Mouse (Mus musculus): ENCODE results near the gene Fgfr2.
A peak's percentile ranks its signal among the peaks of the same experiment; 100 is the strongest.

Gene Fgfr2

DNA sequence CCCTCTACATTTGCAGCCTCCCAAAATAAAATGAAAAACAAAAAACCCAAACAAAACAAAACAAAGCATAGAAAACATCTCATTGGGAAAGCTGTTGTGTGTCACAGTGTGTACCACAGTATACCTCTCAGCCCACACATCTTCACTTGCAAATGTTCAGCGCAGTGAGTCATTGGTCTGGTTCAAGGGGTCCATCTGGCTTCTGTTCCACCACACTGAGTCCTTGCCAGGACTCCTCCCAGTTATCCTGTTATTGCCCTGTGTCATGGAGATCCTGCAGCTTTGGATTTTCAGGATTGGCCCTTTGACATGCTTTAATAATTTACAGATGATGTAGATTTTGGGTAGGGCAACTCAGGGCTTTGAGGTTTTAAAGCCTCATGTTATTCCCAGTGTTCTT is 1435.8 kb downstream of the Fgfr2 start:
- DNase-seq (ENCODE audit: low spot score) = no peak

DNA sequence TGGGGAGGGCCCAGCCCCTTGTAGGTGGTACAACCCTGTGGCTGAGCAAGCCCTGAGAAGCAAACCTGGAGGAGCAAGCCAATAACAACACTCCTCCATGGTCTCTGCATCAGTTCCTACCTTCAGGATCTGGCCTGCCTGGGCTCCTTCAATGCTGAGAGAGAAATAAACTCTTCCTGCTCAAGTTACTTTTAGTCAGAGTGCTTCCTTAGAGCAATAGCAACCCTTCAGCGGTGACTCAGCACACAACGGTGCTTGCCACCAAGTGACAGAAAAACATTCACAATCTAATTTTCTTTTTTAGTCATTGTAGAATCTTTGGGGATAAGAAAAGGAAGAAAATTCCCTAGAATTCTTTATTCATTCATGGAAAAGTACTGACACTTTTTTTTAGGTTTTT is 1446.0 kb downstream of the Fgfr2 start:
- no peak for DNase-seq (ENCODE audit: low spot score)

DNA sequence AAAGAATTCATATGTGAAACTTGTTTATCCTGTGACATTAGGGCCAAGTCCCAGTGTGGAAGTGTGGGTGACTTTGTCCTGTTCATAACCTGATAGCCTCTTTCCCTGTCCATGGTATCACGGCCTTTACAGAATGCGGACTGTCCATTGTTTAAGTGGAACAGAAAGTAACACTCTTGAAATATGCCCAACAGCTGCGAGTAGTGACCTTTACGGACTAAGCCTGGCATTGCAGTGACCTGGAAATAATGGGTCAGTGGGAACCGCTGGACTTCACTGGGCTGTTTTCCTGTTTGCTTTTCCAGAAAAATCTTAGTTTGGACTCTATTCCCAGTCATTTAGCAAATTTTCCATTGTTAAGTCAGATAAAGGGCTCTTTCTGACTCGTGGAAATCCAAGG is 1452.6 kb downstream of the Fgfr2 start:
- DNase-seq (ENCODE audit: low spot score) = no peak

DNA sequence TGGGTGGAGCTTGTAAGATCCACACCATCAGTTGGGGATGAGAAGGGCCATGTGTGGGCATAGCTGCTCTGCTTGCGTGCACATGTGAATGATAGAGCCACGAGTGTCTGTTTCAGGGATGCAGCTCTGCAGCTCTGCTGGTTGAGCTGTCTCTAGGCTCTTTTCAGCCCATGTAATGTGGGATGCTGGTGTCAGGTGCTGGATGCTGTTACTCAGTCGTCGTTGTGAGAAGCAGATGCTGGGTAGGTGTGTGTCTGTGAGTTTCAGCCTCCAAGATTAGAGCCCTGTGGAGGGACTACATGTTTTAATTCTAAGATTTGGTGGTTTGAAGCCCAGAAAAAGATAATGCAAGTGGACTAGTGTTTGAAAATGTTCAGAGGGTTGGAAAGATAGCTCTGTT is 1453.8 kb downstream of the Fgfr2 start:
- DNase-seq (ENCODE audit: low spot score) = no peak

DNA sequence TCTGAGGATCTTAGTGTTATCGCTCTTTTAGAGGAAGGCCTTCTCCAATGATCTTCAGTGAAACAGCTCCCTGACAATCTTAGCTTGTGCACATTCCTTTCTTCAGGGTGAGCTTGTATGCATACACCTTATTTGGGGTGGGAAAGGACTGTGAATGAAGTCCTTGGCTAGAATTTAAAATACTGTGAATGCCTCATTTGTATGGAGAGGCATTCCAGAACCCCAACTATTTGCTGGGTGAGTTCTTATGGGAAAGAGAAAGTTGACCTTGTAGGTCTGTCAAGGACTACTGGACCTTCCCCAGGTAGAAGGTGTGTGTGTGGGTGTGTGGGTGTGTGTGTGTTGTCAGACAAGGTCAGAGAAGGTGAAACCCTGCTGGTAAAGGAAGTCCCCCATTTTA is 1462.4 kb downstream of the Fgfr2 start:
- no peak for DNase-seq (ENCODE audit: low spot score)

DNA sequence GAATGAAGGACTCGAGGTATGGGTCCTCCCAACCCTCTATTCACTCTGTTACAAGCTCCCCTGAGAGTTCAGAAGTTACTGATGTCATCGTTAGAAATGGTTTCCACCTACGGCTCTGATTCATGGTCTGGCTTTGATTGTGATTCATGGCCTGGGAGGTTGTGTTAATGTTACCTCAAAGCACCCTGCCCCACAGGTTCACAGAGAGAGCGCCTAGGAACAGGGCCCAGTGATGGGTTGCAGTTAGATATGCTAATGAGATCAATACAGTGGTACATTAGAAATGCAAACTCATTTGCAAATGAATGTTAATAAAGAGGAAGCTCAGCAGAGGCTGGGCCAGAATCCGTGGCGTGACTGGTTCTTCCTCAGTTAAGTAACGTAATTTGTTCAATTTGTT is 1467.1 kb downstream of the Fgfr2 start:
- DNase-seq (ENCODE audit: low spot score) = no peak

DNA sequence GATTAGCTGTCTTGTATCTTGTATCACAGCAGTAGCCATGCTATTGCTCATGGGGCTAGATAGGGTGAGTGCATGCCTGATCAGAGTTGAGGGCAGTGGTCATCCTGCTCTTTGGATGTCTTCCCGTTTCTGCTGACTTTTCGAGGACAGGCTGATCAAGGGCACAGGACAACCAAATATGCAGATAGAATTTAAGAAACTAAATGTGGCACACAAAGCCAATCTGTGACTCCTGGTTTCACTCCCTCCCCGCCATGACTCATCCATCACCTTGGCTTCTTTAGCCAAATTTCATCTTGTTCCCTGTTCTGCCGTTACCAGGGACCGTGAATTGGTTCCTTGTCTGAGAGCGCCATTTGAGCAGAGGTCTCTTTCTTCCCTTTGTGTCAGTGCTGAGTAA is 1469.7 kb downstream of the Fgfr2 start:
- no peak for DNase-seq (ENCODE audit: low spot score)

DNA sequence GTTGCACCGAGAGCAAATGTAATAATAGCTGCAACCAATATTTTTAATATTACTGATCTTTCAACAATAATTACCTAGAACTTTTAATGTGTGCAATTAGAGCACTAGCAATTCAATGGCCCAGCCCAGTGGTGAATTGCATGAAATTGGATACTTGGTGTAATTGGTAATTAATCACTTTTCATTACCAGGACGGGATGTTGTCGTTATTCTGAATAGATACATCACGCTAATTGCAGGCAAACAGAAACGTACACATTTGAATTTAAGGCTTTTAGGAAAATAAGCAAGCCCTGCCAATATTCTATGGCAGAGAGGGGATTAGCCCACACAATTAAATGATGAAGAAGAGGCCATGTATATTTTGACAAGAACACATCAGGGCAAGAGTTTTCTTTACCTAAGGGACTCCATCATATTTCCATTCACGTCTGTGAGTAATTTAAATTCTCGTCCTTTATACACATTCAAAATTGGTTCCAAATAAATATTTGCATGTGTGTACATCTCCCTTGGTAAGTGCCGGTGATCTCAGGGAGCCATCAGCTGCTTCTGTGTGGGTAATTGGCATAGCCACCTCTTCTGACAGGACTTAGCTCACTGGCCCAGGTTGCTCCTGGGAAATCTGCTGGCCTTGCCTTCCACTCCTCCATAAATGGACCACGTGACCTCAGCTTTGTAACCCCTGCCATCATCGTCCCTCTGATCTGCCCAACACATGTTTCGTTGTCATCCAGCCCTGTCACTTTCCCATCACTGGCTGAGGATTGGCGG is 1471.0 kb downstream of the Fgfr2 start:
- DNase-seq (ENCODE audit: low spot score) = no peak

DNA sequence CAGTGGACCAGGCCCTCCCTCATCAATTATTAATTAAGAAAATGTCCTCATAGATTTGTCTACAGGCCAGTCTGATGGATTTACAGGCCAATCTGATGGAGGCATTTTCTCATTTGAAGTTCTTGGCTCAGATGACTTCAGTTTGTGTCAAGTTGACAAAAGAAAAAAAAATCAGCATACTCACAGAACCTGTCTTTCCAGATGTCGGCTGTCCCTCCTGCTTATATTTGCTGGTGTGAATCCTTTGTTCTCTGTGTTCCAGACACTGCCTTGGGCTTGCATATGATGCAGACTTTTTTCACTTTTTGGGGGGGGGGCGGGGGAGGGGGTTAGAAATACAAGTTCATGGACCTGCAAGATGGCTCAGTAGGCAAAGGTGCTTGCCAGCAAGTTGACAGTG is 1472.9 kb downstream of the Fgfr2 start:
- no peak for DNase-seq (ENCODE audit: low spot score)

DNA sequence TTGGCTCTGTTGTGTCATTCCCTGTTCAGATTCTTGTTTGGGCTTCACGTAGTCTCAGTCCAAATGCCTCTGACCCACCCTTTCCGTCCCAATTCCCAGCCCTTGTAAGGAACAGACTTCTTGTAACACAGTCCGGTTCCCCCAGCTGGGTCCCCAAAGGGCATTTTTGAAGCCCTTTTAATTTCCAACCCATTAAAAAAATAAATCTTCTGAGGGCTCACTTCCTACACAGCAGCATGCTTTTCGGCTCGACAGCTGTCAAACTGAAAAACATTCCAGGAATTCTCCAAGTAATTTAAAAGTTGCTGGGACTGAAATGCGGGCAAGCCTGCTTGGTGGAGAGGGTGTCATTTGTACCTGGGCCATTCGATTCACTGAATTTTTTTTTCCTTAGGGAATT is 1474.9 kb downstream of the Fgfr2 start:
- DNase-seq (ENCODE audit: low spot score) = no peak

DNA sequence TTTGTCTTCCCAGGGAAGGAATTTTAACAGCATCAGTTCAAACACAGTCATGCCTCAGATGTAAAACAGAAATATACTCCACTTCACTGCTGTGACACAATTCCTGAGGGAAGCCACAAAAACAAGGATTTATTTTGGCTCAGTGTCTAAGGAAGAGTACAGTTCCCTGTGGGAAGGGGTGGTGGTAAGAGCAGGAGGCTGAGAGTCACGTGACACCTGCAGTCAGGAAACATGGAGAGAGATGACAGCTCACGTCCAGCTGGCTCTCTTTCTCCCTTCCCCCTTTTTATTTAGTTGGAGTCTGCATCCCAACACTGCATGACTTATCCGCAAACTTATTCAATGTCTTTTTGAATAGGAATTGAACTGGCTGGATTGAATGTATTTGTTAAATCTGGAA is 1475.6 kb downstream of the Fgfr2 start:
- no peak for DNase-seq (ENCODE audit: low spot score)

DNA sequence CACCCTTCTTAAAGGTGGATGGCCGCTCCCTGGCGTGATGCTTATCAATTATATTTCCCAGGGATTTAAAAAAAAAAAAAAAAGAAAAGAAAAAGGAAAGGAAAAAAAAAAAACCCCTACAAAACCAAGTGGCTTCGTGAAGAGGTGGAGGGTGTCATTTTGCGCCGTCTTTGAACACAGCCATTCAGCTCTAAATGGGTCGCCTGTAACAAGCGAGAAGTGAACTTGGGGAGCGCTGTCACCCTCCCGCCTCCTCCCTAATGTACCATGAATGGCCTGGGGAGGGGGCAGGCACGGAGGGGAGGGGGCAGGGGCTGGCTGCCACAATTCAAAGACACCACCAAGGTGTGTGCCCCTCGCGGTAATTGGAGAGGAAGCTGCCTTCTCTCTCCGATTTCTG is 1478.6 kb downstream of the Fgfr2 start:
- DNase-seq (ENCODE audit: low spot score) = no peak

DNA sequence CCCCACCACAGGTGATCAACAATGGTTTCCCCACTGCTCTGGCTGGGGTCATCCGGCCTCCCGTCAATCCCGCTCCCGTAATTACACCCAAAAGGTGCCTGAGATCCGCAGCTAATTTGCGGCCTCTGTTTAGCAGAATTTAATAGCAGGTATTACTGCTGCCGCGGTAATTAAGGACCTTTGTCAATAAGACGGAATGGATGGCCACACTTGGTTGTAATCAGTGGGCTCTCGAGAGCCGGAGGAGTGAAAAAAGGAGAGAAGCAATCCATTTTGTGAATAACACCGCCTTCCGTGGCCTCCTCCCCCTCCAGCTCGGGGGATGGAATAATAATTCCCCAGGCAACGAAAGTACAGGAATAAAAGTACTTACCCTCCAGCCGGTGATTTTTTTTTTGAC is 1479.1 kb downstream of the Fgfr2 start:
- no peak for DNase-seq (ENCODE audit: low spot score)

DNA sequence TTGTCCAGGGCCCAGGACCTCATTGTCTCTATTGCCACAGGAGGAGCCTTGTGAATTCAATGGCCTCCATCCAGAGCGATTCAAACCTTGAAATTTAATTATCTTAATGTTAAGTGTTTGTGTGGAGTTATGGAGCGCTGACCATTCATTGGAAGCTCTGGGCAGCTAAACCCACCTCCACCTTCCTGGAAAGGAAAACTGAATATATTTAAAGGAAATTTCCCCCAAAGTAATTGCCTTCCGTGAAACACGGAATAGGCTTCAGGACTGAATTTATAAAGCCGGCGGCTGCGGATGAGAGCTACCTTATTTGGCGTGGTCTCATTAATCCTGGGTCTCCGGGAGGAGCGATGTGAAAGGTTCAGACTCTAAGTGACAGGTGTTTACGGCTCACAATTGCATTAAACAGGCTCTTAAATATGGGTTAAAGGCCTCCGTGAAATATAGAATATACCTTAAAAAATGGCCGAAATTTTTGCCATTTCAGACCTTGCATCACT is 1479.8 kb downstream of the Fgfr2 start:
- no peak for DNase-seq (ENCODE audit: low spot score)

DNA sequence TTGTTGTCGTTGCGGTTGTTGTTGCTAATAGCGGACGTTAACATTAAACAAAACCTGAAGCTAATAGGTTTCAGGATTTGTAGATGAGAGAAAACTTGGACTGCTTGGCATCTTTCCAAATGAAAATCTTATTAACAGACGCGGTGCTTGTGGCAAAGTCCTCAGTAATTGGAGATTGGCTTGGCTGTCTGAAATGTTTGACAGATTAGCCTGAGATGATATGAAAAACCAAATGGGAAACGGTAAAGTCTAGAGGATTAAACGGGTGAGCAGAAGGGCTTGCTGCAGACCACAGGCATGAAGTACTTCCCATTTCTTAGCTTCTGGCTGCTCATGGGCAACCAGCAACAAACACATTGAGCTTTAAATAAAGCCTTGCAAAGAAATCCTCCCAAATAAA is 1493.6 kb downstream of the Fgfr2 start:
- DNase-seq (ENCODE audit: low spot score) = no peak

DNA sequence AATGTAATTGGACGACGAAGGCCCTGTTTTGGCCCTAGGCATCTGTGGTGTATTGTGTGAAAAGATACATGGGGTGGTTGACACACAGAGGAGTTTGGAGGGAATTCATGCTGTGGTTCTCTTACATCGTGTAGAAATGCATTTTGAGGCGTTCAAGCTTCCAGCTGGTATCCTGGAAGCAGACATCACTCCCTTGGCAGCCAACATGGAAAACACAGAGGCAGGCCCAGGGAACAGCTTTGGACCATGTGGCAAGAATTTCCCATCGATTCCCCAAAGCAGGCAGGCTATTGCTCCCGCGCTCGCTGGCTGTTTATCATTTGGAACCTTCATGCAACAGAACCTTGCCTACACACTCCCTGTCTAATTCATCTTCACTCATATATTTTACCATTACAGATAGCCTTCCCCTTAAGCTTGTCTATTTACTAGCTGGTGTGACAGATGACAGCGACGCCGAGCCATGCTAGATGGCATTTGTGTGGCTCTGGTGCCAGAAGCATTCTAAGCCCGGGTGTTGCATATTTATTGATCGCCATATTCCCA is 1494.2 kb downstream of the Fgfr2 start:
- peak; percentile 7 for DNase-seq (ENCODE audit: low spot score)

DNA sequence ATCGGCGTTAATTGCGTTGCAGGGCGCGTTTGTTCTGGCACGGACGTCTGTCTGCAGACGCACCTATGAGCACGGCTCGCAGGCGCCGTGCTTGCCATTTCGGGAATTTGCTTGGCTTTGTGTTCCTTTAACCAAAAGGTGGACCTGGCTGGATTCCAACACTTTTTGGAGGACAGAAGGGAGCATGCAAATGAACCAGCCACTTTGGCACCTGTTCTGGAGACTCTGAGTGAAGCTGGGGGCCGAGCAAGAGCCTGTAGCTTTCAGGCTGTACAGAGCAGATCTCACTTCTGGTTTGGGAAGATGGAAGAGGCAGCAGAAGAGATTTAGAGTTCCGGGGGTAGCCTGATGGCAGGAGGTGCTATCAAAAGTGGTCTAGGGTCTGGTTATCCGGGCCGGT is 1494.8 kb downstream of the Fgfr2 start:
- no peak for DNase-seq (ENCODE audit: low spot score)

DNA sequence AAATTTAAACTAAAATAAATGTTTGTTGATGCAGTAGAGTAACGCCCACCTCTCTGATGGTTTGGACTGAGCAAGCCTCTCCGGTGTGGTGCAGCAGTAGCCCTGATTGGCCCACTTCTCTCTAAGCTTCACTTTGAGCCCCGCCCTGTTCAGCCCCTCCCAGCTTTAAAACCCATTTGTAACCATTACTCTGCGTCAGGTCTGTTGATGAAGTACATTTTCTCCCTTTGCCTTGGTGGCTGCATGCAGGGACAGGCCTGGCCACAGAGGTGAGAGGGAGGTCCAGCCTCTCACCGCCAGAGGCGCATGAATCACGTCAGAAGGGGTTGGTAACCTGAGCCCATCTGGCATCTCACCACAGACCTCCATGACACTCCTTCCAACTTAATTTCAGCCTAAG is 1513.5 kb downstream of the Fgfr2 start:
- DNase-seq (ENCODE audit: low spot score) = no peak

DNA sequence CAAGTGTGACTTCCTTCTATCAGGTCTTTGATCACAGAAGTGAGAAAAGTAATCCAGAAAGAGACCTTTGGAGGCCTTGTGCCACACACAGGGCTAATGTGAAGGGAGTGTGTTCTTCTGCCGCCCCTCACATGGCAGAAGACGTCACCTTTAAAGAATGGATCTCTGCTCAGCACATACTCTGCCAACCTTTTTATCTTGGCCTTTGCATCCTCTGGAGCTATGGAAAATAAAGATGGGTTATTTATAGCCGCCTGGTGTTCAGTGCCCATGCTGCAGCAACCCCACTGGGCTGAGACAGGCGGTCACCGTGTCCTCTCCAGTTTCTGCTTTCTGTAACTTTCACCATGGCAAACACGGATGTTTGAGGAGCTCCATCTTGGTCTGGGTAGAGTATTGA is 1515.1 kb downstream of the Fgfr2 start:
- DNase-seq (ENCODE audit: low spot score) = no peak

DNA sequence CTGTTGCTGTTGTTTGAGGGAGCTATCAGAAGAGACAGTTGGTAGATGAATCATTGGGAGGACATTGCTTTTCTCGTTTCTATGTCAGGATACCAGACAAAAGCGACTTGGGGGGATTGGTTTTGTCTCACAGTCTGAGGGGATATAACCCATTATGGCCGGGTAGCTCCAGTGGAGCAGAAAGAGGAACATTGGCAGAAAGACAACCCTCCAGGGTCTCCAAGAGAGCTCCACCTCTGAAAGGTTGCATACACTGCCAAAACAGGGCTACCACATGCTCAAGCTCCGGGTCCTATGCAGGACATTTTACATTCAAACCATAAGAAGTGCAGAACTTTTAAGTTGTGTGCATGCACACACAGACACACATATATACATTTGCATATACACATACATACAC is 1517.7 kb downstream of the Fgfr2 start:
- DNase-seq (ENCODE audit: low spot score) = no peak

DNA sequence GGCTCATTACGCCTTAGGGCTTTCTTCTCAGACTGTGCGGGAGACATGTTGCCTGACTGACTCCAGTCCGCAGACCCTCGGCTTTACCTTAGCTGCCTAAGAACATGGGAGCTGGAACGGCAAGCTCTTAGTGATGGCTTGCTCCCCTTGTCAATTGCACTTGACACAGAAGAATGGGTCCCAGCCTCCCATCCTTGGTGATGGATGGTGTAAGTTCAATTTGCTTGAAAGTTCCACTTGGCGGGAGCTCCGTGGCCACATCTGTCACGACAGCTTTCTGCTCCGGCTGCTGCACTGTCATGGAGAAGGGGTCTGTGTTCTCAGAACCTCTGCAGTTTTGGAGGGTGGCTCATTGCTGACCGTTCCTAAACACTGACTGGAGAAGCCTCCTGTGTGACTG is 1518.2 kb downstream of the Fgfr2 start:
- no peak for DNase-seq (ENCODE audit: low spot score)

DNA sequence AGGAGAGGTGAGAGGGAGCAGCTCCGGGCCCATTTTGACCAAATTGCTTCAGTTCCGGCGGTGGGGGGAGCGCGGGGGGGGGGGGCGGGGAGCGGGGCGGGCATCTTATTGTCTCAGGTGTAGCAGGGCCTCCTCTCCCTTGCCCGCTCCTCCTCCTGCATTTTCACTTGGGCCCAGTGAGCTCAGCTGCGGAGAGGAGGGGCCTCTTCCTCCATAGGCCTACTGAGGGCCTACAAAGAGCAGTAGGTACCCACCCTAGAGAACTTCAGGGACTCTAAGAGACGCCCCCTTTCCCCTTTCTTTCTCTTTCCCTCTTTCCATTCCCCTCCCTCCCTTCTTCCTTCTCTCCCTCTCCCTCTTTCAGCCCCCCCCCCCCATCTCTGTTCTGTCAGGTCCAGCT is 1520.0 kb downstream of the Fgfr2 start:
- DNase-seq (ENCODE audit: low spot score) = no peak

DNA sequence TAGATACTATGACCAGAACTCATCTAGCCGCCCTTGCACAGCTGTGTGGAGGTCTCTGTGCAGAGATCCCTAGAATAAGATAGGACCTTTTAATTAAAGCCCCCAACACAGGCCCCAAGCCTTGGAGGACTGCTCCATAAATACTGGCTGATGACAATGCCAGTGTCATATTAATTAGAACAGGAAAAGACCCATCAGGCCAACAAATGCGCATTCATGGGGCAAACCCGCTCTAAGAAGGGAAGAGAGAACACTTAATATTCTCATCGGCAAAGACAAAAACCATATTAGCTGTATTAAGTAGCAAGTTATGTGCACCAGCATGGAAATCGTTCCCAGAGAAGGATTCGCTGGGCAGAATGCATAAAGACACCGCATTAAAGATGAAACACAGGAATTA is 1521.0 kb downstream of the Fgfr2 start:
- DNase-seq (ENCODE audit: low spot score) = no peak

DNA sequence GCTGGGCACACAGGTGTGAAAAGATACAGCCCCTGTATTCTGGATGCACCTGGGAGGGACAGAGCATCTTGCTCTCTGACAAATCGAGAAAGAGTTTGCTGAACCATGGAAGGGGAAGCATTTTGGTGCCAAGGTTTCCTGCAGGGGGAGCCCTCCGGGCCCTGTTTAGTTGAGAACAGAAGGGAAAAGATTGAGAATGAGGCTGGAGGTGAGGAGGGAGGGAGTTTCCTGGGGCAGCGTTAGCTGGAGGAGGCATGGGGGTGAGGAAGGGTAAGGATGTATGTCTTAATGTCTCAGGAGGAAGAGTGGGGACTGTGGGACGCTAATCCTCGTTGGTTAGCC is 1524.7 kb downstream of the Fgfr2 start:
- DNase-seq (ENCODE audit: low spot score) = peak; percentile 2

All from lung, postnatal 25 days (tissue).